Mouse (Mus musculus) stomach, embryonic 16.5 days (tissue): Measurements from ENCODE around the gene Ccdc83. TPM values are rescaled to one million over a fixed set of nuclear protein-coding genes. Genes with fewer than 3 reads are reported as not detected.

Source experiments
- ATAC-seq: fragments of 200-750 bp; cut with Nextera tagmentation; 2 replicates; pipeline ENCODE4 v1.8.0; 2017; ENCODE audit warnings: moderate number of reproducible peaks, moderate TSS enrichment; ENCODE audit not compliant: insufficient read depth, low FRiP score
- H3K27ac ChIP-seq: fragments of 300-500 bp; sonication (generic); 2 replicates; pipeline ENCODE4 v1.5.1; 2014; ENCODE audit warnings: low read length
- H3K27me3 ChIP-seq: fragments of 300-500 bp; sonication (generic); 2 replicates; pipeline ENCODE4 v1.6.1; 2014; ENCODE audit warnings: low read length, control low read depth, mixed read lengths; ENCODE audit not compliant: control insufficient read depth, insufficient read depth
- H3K36me3 ChIP-seq: fragments of 300-500 bp; sonication (generic); 2 replicates; pipeline ENCODE4 v1.6.1; 2014; ENCODE audit warnings: low read length; ENCODE audit not compliant: control insufficient read depth, insufficient read depth
- H3K4me1 ChIP-seq: fragments of 300-500 bp; sonication (generic); 2 replicates; pipeline ENCODE4 v1.6.1; 2014; ENCODE audit warnings: low read length, control low read depth, mixed read lengths; ENCODE audit not compliant: control insufficient read depth, insufficient read depth
- H3K4me2 ChIP-seq: fragments of 300-500 bp; sonication (generic); 2 replicates; pipeline ENCODE4 v1.6.1; 2014; ENCODE audit warnings: low read depth, low read length, mixed read lengths
- H3K4me3 ChIP-seq: fragments of 300-500 bp; sonication (generic); replicated peaks from 2 replicates; pipeline ENCODE4 v1.5.1; 2014; ENCODE audit warnings: mild to moderate bottlenecking, low read length
- H3K9ac ChIP-seq: fragments of 300-500 bp; sonication (generic); 2 replicates; pipeline ENCODE4 v1.6.1; 2014; ENCODE audit warnings: low read length
- H3K9me3 ChIP-seq: fragments of 300-500 bp; sonication (generic); replicated peaks from 2 replicates; pipeline ENCODE4 v1.6.1; 2016; ENCODE audit warnings: low read length, control low read depth; ENCODE audit not compliant: control insufficient read depth
- WGBS: fragments of 180-500 bp; shearing (Covaris S2); extraction: QIAGEN DNeasy Blood & Tissue Kit; methylation state at CpG from one replicate; pipeline ENCODE4 v1.1.7; 2014; 5-methylcytosine and 5-hydroxymethylcytosine counted together
- polyA plus RNA-seq: library from polyadenylated mRNA; unstranded; fragments of >200 nt; fragmentation: Nextera tagmentation; extraction: Ambion mirVana; gene quantifications from 2 replicates; pipeline ENCODE4 v1.2.1, GENCODE M21; 2015

The Ccdc83 gene
- polyA plus RNA-seq = not detected in 2 replicates

DNA sequence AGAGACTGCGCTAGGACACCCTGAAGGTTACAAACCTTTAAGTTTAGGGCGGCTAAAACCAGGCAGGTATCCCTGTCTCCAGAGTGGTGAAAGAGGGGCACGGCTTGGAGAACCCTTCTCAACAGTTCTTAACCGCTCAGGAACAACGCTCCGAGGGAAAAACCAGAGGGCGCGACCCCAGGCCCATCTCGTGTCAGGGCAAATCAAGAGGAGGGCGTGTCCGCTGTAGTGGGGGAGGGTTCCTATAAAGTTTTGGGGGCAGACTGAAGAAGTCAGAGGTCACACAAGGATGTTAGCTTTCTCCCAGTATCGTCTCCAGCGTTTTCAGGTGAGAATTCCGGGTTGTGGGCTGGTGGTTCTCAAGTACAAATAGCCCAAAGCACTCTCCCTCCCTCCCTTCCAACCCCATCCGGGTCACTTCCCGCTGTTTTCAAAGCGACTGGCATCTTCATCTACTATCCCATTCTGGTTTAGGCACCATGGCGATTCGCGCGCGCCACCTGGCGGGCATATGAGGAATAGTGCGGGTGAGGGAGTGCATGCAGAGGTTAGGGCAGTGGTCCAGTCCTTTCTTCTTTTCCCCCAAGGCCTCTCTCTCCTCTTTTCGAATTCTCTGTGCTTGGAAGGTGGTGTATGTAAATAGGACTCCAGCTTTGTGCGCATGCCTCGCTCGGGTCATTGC, at the start of gene Ccdc83:
TSS of gene Ccdc83 (minus strand) at position 489 of the 682 bp plus-strand sequence.
- H3K4me1 ChIP-seq = 0 out of 2 replicates have a peak, but pooled peaks cover 3% of the 10 kb centered on the region
- no peaks in the 10 kb centered on the region for H3K9me3 ChIP-seq
- ATAC-seq = peak; percentile 83
- H3K27ac ChIP-seq = no peak within 1 kb of the TSS
- 5% methylated on average over 28 of the region's 28 CpGs for WGBS
- H3K27me3 ChIP-seq = no peaks in the 10 kb centered on the region
- H3K4me2 ChIP-seq = peak within 1 kb of the TSS; percentile 60
- H3K4me3 ChIP-seq = peak within 1 kb of the TSS; percentile 33
- no peaks in the 10 kb centered on the region for H3K36me3 ChIP-seq
- H3K9ac ChIP-seq = peak within 1 kb of the TSS; percentile 56

DNA sequence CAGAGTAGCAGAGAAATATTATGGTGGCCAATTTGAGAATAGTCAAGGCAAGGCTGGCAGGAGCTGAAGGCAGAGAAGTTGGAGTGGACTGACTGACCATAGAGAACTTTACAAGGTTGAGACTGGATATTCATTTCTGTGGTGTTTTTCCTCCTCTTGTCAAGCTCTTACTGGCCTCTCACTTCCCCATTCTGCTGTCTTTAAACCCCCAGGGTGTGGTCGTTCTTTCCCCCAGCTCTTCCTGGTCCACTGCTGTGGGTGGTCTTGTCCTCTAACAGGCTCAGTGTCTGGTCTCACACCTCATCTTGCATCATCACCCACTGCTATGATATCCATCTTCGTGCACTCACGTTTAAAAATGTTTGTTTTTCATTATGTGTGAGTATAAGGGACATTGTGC, 47.8 kb upstream of the Ccdc83 start:
- Histone ChIP-seq H3K27me3 (no peaks in the 10 kb centered on the region), H3K4me1 (no peaks in the 10 kb centered on the region), H3K9me3 (no peaks in the 10 kb centered on the region), H3K27ac (no peak overlapping the region), H3K36me3 (no peaks in the 10 kb centered on the region), H3K9ac (no peak overlapping the region), H3K4me2 (no peak overlapping the region), H3K4me3 (no peak overlapping the region)
- WGBS = 68% methylated on average over 3 of the region's 3 CpGs
- ATAC-seq = no peak

DNA sequence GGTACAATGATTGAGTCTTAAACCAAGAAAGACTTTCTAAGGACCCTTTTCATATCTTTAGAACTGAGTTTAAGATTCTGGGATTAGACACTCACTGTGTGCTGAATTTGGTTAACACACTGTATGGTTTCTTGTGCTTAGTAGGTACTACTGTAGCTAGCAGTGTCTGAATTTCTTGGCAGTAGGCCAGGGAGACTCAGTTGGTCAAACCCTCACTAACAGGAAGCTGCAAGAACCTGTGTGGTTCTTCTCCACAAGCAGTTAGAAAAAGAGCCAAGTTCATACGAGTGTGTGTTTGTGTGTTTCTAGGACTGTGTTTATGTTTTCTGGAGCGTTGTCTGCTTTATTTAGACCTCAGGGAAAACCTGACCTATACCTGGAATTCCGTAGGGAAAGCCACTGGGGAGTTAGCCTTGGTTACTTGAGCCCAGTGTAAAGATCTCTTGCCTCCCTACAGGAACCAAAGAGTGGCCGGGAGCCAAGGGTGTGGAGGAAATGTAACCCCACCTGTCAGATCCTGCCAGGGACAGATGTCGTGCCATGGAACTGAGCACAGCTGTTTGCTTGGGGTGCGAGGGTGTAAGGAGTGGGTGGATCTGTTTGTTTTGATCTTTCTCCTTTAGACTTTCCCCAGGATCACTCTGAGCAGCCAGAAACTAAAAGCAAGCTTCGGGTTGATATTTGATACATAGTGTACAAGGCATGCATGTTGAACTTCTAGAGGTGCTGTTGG, 46.7 kb upstream of the Ccdc83 start:
- no peak overlapping the region; the same call in 1 of the 2 replicates for H3K27ac ChIP-seq
- H3K9ac ChIP-seq = no peak overlapping the region
- H3K27me3 ChIP-seq = no peaks in the 10 kb centered on the region
- no peak overlapping the region for H3K4me2 ChIP-seq
- no peaks in the 10 kb centered on the region for H3K4me1 ChIP-seq
- H3K9me3 ChIP-seq = no peaks in the 10 kb centered on the region
- no peaks in the 10 kb centered on the region for H3K36me3 ChIP-seq
- no peak overlapping the region for H3K4me3 ChIP-seq
- 38% methylated on average over 7 of the region's 7 CpGs for WGBS
- ATAC-seq = peak; percentile 47; the same call in 1 of the 2 replicates

DNA sequence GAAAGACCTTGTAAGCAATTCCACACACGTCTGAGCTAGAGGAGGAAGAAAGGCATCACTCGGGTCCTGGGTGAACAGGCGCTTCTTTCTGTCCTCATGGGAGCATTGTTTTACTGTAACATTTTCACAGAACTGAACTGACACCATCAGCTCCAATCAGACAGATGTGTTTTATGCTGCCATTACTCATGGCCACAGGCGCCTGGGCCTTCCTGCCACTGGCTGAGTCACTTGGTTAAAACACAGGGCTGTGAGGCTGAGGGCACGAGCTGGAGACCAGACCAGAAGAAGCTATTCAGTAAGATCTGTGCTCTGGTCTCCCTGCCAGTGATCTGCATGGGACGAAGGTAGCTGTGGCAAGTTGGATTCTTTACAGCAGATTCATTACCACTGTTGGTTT, 42.4 kb upstream of the Ccdc83 start:
- Histone ChIP-seq H3K4me3 (no peak overlapping the region), H3K9me3 (no peaks in the 10 kb centered on the region), H3K27me3 (no peaks in the 10 kb centered on the region), H3K4me1 (peaks cover 3% of the 10 kb centered on the region; the same call in 1 of the 2 replicates), H3K36me3 (no peaks in the 10 kb centered on the region), H3K4me2 (no peak overlapping the region), H3K27ac (no peak overlapping the region), H3K9ac (no peak overlapping the region)
- no peak for ATAC-seq
- WGBS = 66% methylated on average over 6 of the region's 6 CpGs

DNA sequence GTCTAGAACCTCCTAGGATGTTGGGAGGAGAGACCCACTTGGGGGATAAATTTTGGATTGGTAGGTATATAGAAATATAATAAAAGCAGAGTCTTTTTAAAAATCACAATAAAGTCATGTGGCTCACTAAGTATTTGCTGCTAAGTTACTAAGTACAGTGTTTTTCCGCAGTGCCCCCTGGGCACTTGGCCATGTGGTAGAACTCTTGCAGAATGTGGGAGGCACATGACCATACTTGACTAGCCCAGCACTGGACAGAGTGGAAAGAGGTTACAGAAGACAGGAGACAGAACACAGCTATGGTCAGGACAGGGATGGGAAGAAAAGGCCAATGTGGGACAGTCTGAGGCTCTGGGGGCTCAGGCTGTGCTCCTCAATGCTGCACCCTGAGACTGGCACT, 41.4 kb upstream of the Ccdc83 start:
- Histone ChIP-seq H3K4me3 (no peak overlapping the region), H3K9me3 (no peaks in the 10 kb centered on the region), H3K27me3 (no peaks in the 10 kb centered on the region), H3K4me1 (peaks cover 3% of the 10 kb centered on the region; the same call in 1 of the 2 replicates), H3K9ac (no peak overlapping the region), H3K27ac (no peak overlapping the region), H3K4me2 (no peak overlapping the region), H3K36me3 (no peaks in the 10 kb centered on the region)
- ATAC-seq = no peak
- WGBS = 82% methylated on average over 1 of the region's 1 CpGs

DNA sequence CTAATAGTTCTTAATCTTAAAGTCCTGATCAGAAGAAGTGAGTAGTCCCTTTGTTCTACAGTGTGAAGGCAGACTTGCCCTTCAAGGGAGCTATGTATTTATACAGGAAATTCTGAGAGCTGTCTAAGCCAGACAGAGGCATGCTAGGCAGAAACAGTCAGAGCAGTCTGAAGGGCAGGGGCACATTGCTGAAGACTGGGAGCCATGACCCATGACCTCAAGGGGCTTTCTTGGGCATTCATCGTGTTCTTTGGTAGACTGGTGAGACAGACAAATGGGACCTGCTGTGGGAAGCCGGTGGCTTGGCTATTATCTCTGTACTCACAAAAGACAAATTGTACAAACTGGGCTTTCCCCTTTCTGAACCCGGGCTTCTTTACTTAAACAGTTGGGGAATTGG, 40.5 kb upstream of the Ccdc83 start:
- 19% methylated on average over 3 of the region's 3 CpGs for WGBS
- no peak for ATAC-seq
- Histone ChIP-seq H3K27ac (no peak overlapping the region), H3K4me2 (no peak overlapping the region), H3K36me3 (no peaks in the 10 kb centered on the region), H3K4me3 (no peak overlapping the region), H3K27me3 (no peaks in the 10 kb centered on the region), H3K9me3 (no peaks in the 10 kb centered on the region), H3K9ac (no peak overlapping the region), H3K4me1 (peaks cover 3% of the 10 kb centered on the region; the same call in 1 of the 2 replicates)

DNA sequence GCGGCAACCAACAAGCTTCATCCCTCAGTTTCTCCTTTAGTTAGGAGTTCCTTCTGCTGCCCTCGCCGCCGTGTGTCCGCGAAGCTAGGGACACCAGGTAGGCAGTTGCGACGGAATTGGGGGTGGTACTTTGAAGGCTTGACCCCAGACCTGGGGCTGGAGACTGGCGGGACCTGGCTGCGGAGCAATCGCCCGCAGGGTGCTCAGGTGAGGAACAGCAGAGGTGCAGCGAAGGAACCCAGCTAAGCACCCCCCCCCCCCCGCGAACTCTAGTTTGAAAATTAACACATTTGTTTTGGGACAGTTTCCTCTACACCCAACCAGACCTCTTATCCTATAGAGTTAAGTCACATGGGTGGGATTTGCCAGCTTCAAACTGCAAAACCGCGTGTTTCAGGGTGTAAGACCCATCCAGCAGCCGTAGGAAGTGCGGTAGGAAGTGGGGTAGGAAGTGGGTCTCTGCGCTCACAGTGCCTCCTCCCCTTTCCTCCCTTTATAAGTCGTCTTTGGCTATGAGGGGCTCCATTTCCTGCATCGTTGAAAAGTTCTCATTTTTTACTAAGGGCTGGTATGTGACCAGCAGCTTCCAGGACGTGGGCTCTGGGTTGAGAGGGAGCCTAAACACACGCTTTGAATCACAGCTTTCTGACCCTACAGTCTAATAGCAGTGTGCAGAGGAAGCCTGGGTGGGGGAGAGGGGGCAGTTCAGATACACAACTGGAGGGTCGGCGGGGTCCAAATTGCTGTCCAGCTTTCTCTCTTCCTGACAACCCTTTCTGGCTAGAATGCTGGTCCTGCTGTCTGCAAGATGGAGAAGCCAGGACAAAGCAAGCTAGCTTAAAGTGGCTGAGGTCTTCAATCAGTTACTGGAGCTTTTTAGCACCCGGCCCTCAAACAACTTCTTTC, 37.3 kb upstream of the Ccdc83 start:
- peaks cover 3% of the 10 kb centered on the region; the same call in 1 of the 2 replicates for H3K4me1 ChIP-seq
- peak; percentile 48; the same call in 1 of the 2 replicates for ATAC-seq
- 3% methylated on average over 26 of the region's 27 CpGs for WGBS
- no peaks in the 10 kb centered on the region for H3K9me3 ChIP-seq
- H3K27me3 ChIP-seq = no peaks in the 10 kb centered on the region
- peak overlapping the region; percentile 97 for H3K4me2 ChIP-seq
- H3K9ac ChIP-seq = peak overlapping the region; percentile 77
- no peak overlapping the region; the same call in 1 of the 2 replicates for H3K27ac ChIP-seq
- H3K4me3 ChIP-seq = peak overlapping the region; percentile 60
- H3K36me3 ChIP-seq = no peaks in the 10 kb centered on the region

DNA sequence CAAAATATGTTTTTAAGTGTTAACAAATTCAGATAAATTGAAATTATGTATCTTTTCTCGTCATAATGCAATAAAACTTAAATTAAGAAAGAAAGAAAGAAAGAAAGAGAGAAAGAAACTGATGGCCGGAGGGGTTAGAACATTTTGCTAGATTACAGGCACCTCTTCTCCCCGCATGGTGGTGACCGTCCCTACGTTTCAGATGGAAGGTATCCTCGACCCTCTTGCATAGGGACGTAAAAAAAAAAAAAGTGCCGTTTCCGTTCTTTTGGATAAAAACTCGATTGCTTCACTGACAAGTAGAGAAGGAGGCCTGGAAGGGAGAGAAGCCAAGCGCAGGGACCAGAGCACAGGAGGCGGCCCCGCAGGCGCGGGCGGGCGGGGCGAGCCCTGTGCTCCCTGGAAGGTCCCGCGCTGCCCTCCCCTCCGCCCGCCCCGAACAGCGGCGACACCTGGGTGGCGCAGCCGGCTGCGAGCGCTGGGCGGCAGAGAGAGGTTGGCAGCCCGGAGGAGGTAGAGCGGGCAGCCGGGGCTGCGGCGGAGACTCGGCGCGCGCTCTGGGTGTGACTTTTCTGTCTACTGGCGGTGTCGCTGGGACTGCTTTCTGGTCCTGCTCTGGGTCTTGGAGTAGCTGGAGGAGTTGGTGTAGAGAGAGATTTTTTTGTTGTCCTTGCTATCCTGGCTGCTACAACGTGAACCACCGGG, 36.5 kb upstream of the Ccdc83 start, which contains the start of gene Sytl2:
TSS of gene Sytl2 (plus strand) at position 311 of the 705 bp plus-strand sequence.
- Histone ChIP-seq H3K4me3 (peak within 1 kb of the TSS; percentile 60), H3K9ac (peak within 1 kb of the TSS; percentile 77), H3K27ac (no peak within 1 kb of the TSS; the same call in 1 of the 2 replicates), H3K36me3 (no peaks in the 10 kb centered on the region), H3K9me3 (no peaks in the 10 kb centered on the region), H3K4me1 (peaks cover 3% of the 10 kb centered on the region; the same call in 1 of the 2 replicates), H3K27me3 (no peaks in the 10 kb centered on the region), H3K4me2 (peak within 1 kb of the TSS; percentile 97)
- ATAC-seq = peak; percentile 88; the same call in 1 of the 2 replicates
- 2% methylated on average over 43 of the region's 43 CpGs for WGBS
